Mouse (Mus musculus): ENCODE measurements around the gene 4930412O13Rik. TPM values are rescaled to one million over a fixed set of nuclear protein-coding genes. Genes with fewer than 3 reads are reported as not detected.

Gene 4930412O13Rik
- polyA plus RNA-seq, 1 experiment, result not detected

DNA sequence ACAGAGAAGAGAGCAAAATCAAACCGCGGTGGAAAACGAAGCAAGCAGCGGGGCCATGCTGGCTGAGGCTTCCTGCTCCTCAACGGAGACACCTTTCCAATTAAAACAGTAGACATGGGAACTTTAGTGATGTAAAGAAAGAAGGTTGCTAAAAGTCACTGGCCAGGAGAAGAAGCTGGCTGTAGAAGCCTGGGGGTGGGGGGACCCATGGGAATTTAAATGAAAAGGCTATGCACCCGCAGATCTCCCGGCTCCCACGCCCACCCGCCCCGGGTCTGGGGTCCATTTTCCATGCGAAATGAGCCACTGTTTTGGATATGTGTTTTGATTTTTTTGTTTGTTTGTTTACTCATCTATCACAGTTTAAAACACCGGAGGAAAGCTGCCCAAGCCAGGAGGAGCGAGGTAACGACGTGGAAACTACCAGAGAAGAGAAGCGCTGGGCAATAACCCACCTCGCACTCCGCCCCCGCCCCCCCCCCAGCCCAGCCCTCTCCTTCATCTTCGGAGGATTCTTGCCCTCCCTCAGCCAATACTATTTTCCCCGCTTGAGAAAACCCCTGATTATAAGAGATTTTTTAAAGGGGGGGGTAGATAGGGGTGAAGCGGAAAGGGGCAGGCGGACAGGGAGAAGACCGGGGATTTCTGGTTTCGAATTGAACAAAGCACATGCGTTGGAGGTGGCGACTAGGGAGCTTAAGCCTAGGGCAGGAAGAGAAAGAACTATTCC, 2.9 kb downstream of the 4930412O13Rik start:
- H3K4me3 ChIP-seq (replicated peaks; ENCODE audit: control insufficient read depth, low read depth, low read length), result no peak overlapping the region
- WGBS, result 4% methylated on average over 27 of the region's 27 CpGs
- H3K4me1 ChIP-seq (ENCODE audit: control insufficient read depth, insufficient read depth, low read length), result no peaks in the 10 kb centered on the region; the same call in 1 of the 2 replicates
- H3K27ac ChIP-seq (ENCODE audit: control insufficient read depth, insufficient read depth, low read depth, low read length, poor library complexity), result no peak overlapping the region
- no peak for TF ChIP-seq POLR2A (IDR thresholded peaks at IDR 0.05; ENCODE audit: borderline replicate concordance, control insufficient read depth, low read depth, low read length)

DNA sequence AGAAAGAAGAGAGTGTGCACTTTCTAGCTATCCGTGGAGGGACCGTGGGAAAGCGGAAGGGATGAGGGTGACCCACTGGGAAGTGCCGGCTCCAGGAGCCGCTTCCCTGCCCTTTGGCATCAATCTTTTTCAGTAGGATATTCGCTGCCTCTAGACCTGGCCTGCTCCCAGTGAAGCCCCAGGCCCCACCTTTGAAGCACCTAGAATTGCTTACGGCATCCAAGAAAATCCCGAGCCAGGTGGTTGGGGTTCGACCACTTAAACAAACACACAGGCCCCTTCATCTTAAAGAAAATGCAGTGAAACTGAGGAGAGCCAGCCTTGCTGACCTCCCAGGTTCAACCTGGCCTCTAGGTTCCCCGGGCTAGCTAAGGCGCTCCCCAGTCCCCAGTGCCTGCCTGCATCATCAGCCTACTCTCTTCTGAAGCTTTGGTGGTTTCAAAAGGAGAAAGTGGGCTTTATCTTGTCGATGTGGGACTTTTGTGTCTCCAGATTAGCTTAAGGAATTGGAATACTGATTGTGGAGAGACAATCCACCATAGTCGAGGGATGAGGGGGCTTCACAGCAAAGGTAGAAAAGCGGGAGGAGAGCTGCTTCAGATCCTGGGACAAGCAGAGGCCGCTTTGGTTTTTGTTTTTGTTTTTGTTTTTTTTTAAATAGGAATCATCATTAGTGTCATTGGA, 3.6 kb downstream of the 4930412O13Rik start:
- no peaks in the 10 kb centered on the region; the same call in 1 of the 2 replicates for H3K4me1 ChIP-seq (ENCODE audit: control insufficient read depth, insufficient read depth, low read length)
- WGBS, result 35% methylated on average over 15 of the region's 15 CpGs
- H3K27ac ChIP-seq (ENCODE audit: control insufficient read depth, insufficient read depth, low read depth, low read length, poor library complexity), result no peak overlapping the region
- no peak overlapping the region for H3K4me3 ChIP-seq (replicated peaks; ENCODE audit: control insufficient read depth, low read depth, low read length)
- TF ChIP-seq CTCF (IDR thresholded peaks at IDR 0.05; ENCODE audit: control insufficient read depth, insufficient read depth, low read length) (no peak), POLR2A (IDR thresholded peaks at IDR 0.05; ENCODE audit: borderline replicate concordance, control insufficient read depth, low read depth, low read length) (no peak)

DNA sequence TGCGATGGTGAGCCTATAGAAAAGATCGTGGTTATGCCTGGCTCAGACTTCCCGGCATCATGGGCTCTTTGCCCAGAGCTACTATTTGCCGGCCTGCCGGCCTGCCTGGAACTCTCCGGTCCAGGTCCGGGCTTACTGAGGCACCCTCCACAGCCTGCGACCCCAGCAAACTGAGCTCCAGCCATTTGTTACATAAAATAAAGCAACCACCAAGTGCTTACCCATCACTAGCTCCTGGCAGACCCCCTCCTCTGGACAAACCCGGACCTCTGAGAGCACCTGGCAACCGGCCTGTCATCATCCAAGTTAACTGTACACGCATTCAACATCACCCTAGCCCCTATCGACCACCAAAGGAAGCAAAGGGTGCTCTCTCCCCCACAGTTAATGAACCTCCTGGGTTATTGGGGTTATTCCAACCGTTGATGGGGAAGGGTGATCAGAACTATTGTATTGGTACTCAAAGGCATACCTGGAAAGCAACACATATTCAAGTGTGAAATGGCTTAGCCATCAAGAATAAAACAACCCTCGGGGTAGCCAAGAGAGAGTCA, 4.2 kb downstream of the 4930412O13Rik start:
- 59% methylated on average over 14 of the region's 14 CpGs for WGBS
- Histone ChIP-seq H3K27ac (ENCODE audit: control insufficient read depth, insufficient read depth, low read depth, low read length, poor library complexity) (no peak overlapping the region), H3K4me1 (ENCODE audit: control insufficient read depth, insufficient read depth, low read length) (no peaks in the 10 kb centered on the region; the same call in 1 of the 2 replicates), H3K4me3 (replicated peaks; ENCODE audit: control insufficient read depth, low read depth, low read length) (no peak overlapping the region)
- TF ChIP-seq CTCF (IDR thresholded peaks at IDR 0.05; ENCODE audit: control insufficient read depth, insufficient read depth, low read length) (no peak), POLR2A (IDR thresholded peaks at IDR 0.05; ENCODE audit: borderline replicate concordance, control insufficient read depth, low read depth, low read length) (no peak)

DNA sequence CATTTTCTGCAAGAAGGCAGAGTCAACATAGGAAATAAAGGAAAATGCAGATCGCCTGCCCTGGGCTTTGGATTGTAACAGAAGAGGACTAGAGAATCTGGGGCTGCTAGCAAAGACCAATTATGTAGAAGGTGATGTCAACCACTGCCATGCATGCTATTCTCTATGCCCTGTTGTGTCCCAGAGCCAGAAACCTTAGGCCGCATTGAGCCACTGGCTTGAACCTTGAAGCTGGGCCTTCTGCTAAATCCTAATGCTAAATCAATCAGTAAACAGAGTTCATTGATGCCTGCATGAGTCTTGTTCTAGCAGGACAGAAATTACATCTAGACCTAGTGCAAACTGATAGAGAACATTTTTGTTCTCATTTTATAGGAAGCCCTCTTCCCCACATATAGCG, 5.0 kb downstream of the 4930412O13Rik start:
- H3K4me3 ChIP-seq (replicated peaks; ENCODE audit: control insufficient read depth, low read depth, low read length), result no peak overlapping the region
- WGBS, result 75% methylated on average over 3 of the region's 3 CpGs
- TF ChIP-seq POLR2A (IDR thresholded peaks at IDR 0.05; ENCODE audit: borderline replicate concordance, control insufficient read depth, low read depth, low read length) (no peak), CTCF (IDR thresholded peaks at IDR 0.05; ENCODE audit: control insufficient read depth, insufficient read depth, low read length) (no peak)
- no peaks in the 10 kb centered on the region; the same call in 1 of the 2 replicates for H3K4me1 ChIP-seq (ENCODE audit: control insufficient read depth, insufficient read depth, low read length)
- H3K27ac ChIP-seq (ENCODE audit: control insufficient read depth, insufficient read depth, low read depth, low read length, poor library complexity), result no peak overlapping the region

DNA sequence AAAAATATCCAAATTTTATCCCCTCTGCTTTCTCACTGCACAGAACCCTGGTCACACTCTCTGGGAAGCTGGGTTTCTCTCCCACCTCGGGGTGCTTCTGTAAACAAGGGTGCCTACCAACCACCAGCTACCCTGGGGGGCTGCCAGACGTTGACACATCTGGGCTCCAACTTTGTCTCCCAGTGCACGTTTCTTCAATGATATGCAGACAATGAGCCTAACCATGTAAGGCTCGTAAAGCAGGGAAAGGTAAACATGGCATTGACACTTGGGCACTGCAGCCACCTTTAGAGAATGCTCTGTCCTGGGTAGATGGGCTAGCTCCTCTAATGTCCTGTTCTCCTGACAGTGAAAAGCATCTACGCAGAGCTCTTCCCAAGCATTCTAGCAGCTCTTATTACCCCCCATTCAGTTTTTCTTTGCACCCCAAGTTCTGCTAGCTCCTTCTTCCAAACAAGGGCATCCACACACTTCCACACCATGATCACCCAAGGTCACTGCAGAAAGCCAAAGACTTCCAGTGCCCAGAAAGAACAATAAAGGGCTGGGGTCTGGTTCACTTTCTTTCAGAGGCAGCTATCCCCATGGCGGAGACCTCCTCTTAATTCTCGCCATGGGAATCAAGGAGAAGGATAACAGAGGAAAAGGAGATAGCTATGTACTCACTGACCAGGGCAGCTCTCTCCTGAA, 6.0 kb downstream of the 4930412O13Rik start:
- H3K4me1 ChIP-seq (ENCODE audit: control insufficient read depth, insufficient read depth, low read length), result no peaks in the 10 kb centered on the region; the same call in 1 of the 2 replicates
- TF ChIP-seq POLR2A (IDR thresholded peaks at IDR 0.05; ENCODE audit: borderline replicate concordance, control insufficient read depth, low read depth, low read length) (no peak), CTCF (IDR thresholded peaks at IDR 0.05; ENCODE audit: control insufficient read depth, insufficient read depth, low read length) (no peak)
- no peak overlapping the region for H3K4me3 ChIP-seq (replicated peaks; ENCODE audit: control insufficient read depth, low read depth, low read length)
- no peak overlapping the region for H3K27ac ChIP-seq (ENCODE audit: control insufficient read depth, insufficient read depth, low read depth, low read length, poor library complexity)
- 36% methylated on average over 7 of the region's 7 CpGs for WGBS

DNA sequence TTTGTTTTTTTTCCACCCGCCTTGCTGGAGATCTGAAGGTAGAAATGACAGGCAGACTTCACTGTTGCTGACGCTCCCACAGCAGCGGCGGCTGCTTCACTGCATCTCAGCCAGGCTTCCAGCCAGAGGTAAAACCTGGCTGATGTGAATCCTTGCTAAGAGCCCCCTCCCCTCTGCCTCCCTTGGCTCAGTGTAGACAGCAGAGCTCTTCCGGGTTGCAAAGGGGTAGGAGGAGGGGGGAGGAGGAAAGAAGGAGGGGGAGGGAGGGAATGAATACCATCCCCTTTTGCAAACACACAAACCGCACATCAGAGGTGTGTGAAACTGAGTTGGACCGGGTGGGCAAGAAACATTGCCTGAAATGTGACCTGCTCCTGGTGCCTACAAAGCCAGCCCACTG, 6.6 kb downstream of the 4930412O13Rik start:
- Histone ChIP-seq H3K27ac (ENCODE audit: control insufficient read depth, insufficient read depth, low read depth, low read length, poor library complexity) (no peak overlapping the region), H3K4me1 (ENCODE audit: control insufficient read depth, insufficient read depth, low read length) (no peaks in the 10 kb centered on the region; the same call in 1 of the 2 replicates), H3K4me3 (replicated peaks; ENCODE audit: control insufficient read depth, low read depth, low read length) (no peak overlapping the region)
- WGBS, result 12% methylated on average over 7 of the region's 7 CpGs
- TF ChIP-seq CTCF (IDR thresholded peaks at IDR 0.05; ENCODE audit: control insufficient read depth, insufficient read depth, low read length), result no peak
- TF ChIP-seq POLR2A (IDR thresholded peaks at IDR 0.05; ENCODE audit: borderline replicate concordance, control insufficient read depth, low read depth, low read length), result no peak

DNA sequence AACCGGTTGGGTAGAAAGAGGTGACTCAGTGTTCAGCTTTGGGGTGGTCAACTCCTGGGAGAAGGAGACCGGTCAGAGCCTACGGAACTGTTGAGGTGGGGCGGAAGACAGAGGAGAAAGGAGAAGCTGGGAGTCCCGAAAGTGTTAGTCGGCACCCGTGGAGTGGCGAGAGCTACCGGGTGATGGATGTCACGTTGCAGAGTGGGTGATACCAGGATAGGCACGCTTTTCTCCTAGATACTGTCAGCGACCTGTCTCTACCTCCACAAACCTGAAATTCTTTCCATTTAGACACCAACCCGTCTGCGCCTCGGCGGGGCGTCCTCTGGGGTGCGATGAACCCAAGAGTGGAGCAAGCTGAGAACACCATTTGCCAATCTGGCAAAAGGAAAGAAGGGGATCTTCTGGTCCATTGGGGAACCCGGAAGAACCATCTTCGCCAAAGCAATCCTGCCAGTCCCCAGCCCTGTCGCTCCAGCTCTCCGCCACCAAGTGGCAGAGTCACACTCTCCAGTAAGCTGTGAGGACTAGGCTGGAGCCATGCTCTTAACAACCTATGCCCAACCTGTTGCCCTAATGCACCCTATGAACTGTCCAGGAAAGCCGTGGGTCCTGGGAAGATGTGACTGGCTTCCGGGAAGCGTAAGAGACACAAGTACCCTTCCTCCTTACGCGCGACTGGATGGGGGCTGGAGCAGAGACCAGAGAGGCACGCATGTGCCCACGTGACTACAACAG, 8.0 kb downstream of the 4930412O13Rik start, which contains the start of gene 9230102O04Rik:
9230102O04Rik (minus strand) TSS at position 628 of the 738 bp plus-strand sequence.
- H3K4me3 ChIP-seq (replicated peaks; ENCODE audit: control insufficient read depth, low read depth, low read length), result no peak within 1 kb of the TSS
- H3K27ac ChIP-seq (ENCODE audit: control insufficient read depth, insufficient read depth, low read depth, low read length, poor library complexity), result no peak within 1 kb of the TSS
- no peaks in the 10 kb centered on the region; the same call in 1 of the 2 replicates for H3K4me1 ChIP-seq (ENCODE audit: control insufficient read depth, insufficient read depth, low read length)
- TF ChIP-seq CTCF (IDR thresholded peaks at IDR 0.05; ENCODE audit: control insufficient read depth, insufficient read depth, low read length) (no peak), POLR2A (IDR thresholded peaks at IDR 0.05; ENCODE audit: borderline replicate concordance, control insufficient read depth, low read depth, low read length) (no peak)
- under 1% methylated on average over 30 of the region's 30 CpGs for WGBS

Data from bone marrow, adult 2 months (tissue).